Mouse (Mus musculus) heart, adult 10 weeks (tissue): Measurements from ENCODE around the gene Ribc1. TPM values are rescaled to one million over a fixed set of nuclear protein-coding genes. Genes with fewer than 3 reads are reported as not detected.

Experiments used
- polyA plus RNA-seq: library from polyadenylated mRNA; stranded (reverse); fragments of 350-450 nt; fragmentation: Illumina TruSeq; extraction: RNeasy Lipid Tissue Mini Kit (QIAGEN cat#74804); gene quantifications from one replicate; pipeline ENCODE4 v1.2.3, GENCODE M21; 2014; ENCODE audit warnings: low read depth, low replicate concordance

The Ribc1 gene
- polyA plus RNA-seq = 0.71 TPM

GRCm38 (mm10) chrX:152016151-152017145 lies at the start of gene Ribc1, which contains the start of gene Smc1a:
Gene Ribc1 (minus strand): TSS chrX:152016295.
Gene Smc1a (plus strand): TSS chrX:152016428.

GRCm38 (mm10) chrX:152001737-152002710 lies 14.1 kb downstream of the Ribc1 start, which contains the start of gene Hsd17b10:
Gene Hsd17b10 (plus strand): TSS chrX:152001845.

Other genes starting within 250 kb of the Ribc1 start
- 78.6 TPM for gene Huwe1, start 215.5 kb downstream of the Ribc1 start, polyA plus RNA-seq
- 234 TPM for gene Hsd17b10, start 14.4 kb downstream of the Ribc1 start, polyA plus RNA-seq
- 38.1 TPM for gene Smc1a, start 133 bp upstream of the Ribc1 start, polyA plus RNA-seq
- gene Iqsec2, start 128.0 kb upstream of the Ribc1 start, polyA plus RNA-seq = 72.8 TPM
- 31.3 TPM for gene Kdm5c, start 216.7 kb upstream of the Ribc1 start, polyA plus RNA-seq